Mouse (Mus musculus) fibroblast of lung, adult 2 months (primary cell): ENCODE results near the gene Ufsp2.

ENCODE experiments used
- DNase-seq: peaks from one replicate; pipeline ENCODE4 v3.0.0-alpha.2; 2011; ENCODE audit warnings: low read depth

Ufsp2 gene

GRCm38 (mm10) chr8:46010746-46011680, 35.7 kb downstream of the Ufsp2 start:
- DNase-seq: no peak

DNA sequence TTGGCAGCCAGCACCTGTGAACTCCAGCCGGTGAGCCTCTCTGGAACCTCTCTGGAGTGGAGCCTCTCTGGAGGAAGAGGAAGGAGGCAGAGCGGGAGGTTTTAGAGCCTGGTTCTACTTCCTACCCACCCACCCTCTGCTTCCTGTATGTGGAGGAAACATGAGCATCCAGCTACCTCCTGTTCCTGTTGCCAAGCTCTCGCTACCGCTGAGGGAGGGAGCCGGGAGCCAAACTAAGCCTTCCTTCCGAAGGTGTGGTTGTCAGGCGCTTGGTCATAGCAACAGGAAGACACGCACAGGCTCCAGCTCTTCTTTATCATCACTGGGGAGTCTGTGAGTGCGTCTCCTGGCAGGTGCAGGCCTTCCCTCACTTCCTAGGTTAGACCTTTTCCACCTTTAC, 46.9 kb downstream of the Ufsp2 start:
- DNase-seq: no peak

DNA sequence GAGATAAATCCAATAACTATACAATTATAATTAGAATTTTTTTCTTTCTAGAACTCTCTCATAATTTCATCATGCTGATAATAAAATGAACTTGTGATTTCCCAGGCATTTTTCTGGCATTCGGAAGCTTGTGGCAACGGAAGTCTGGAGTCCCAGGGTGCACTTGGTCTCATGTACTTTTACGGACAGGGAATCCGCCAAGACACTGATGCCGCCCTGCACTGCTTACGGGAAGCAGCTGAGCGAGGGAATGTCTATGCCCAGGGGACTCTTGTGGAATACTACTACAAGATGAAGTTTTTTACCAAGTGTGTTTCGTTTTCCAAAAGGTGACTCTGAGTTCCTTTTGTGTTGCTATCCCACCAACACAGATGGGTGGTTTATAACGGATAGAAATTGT, 47.4 kb downstream of the Ufsp2 start:
- DNase-seq: no peak

- DNase-seq: no peak
These were observed 49.1 kb downstream of the Ufsp2 start for GRCm38 (mm10) chr8:46024392-46024791.

DNA sequence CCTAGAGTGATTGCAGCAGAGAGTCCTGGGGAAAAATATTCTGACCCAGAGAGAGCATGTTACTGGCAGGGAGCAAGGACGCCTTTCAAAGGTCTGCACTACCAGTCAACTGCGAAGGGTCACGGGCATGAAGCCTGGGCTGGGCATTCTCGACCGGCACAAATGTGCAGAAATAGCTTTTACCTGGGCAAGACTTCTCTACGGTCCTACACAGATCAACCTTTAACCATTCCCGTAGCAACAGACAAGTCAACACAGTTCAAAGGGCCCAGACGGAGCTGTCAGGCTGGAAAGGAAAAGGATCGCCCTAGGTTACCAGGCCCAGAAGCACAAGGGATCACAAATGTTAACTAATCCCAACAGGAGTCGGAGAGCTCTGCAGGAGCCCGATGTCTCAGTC, 60.9 kb downstream of the Ufsp2 start:
- DNase-seq: no peak

DNA sequence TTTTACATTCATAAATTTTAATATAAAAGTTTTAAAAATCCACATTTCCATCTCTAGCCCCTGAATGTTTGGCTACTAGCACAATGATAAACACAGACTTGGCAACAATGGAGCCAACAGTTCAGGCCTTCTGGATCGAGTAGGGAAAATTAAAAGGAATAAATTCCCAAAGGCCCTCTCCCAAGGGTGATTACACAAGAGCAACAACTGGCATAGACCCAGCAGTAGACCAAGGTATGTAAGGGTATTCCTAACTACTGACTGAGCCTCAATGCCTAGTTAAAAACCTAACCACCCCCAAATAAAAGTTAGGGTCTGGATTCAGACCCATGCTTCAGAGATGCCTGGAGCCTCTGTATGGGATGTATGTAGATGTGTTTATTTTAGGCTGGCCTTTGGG, 64.3 kb downstream of the Ufsp2 start:
- DNase-seq: no peak

DNA sequence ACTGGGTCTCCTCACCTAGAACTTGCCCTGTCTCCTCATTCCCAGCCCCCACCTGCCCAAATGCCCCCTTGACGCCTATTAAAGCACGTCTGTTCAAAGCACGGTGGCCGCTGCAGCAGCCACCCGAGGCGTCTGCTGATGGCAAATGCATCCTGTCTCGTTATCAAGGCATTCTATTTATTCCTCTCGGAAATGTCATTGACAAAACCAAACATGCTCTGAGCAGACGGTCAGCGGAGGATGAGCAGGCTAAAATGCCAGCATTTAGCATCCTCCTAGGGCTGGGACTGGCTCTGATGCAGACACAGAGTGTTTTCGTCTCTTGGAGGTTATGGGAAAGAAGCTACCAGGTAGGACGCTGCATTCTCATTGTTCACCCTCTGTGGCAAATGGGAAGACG, 64.9 kb downstream of the Ufsp2 start:
- DNase-seq: no peak
